Mouse (Mus musculus) limb, embryonic 10.5 days (tissue): ENCODE measurements around the gene Rnf208. TPM values are rescaled to one million over a fixed set of nuclear protein-coding genes. Genes with fewer than 3 reads are reported as not detected.

Source experiments
- DNase-seq: peaks from one replicate; pipeline ENCODE4 v3.0.0-alpha.2; 2017; ENCODE audit warnings: low spot score
- H3K27ac ChIP-seq: fragments of 300-500 bp; sonication (generic); 2 replicates; pipeline ENCODE4 v1.5.1; 2016; ENCODE audit warnings: mild to moderate bottlenecking
- H3K27me3 ChIP-seq: fragments of 300-500 bp; sonication (generic); 2 replicates; pipeline ENCODE4 v1.6.1; 2016; ENCODE audit warnings: low read depth, mild to moderate bottlenecking; ENCODE audit not compliant: poor library complexity, severe bottlenecking
- H3K36me3 ChIP-seq: fragments of 300-500 bp; sonication (generic); 2 replicates; pipeline ENCODE4 v1.6.1; 2016; ENCODE audit warnings: mild to moderate bottlenecking, moderate library complexity
- H3K4me1 ChIP-seq: fragments of 300-500 bp; sonication (generic); 2 replicates; pipeline ENCODE4 v1.6.1; 2016
- H3K4me3 ChIP-seq: fragments of 300-500 bp; sonication (generic); 2 replicates; pipeline ENCODE4 v1.5.1; 2016; ENCODE audit warnings: mild to moderate bottlenecking, moderate library complexity
- H3K9me3 ChIP-seq: fragments of 300-500 bp; sonication (generic); replicated peaks from 2 replicates; pipeline ENCODE4 v1.6.1; 2016; ENCODE audit warnings: mild to moderate bottlenecking
- whole genome bisulfite sequencing: fragments of 180-500 bp; shearing (Covaris S2); methylation state at CpG from one replicate; pipeline ENCODE4 v1.1.7; 2016; 5-methylcytosine and 5-hydroxymethylcytosine counted together
- polyA plus RNA-seq: library from polyadenylated mRNA; unstranded; fragments of >200 nt; fragmentation: Nextera tagmentation; extraction: Ambion mirVana; gene quantifications from 2 replicates; pipeline ENCODE4 v1.2.1, GENCODE M21; 2016

The Rnf208 gene
- polyA plus RNA-seq, 1 experiment from 2014 or later: 5.7 TPM

GRCm38 (mm10) chr2:25262795-25263622, 21.0 kb downstream of the Rnf208 start:
- peak; percentile 58 for DNase-seq
- Histone ChIP-seq H3K4me1 (peaks cover 41% of the 10 kb centered on the region), H3K27ac (peak overlapping the region; percentile 80), H3K9me3 (no peaks in the 10 kb centered on the region), H3K36me3 (peaks cover 1% of the 10 kb centered on the region), H3K4me3 (peak overlapping the region; percentile 85), H3K27me3 (peaks cover 29% of the 10 kb centered on the region)
- under 1% methylated on average over 82 of the region's 82 CpGs for WGBS

- Histone ChIP-seq H3K36me3 (peaks cover 8% of the 10 kb centered on the region), H3K4me1 (peaks cover 41% of the 10 kb centered on the region), H3K4me3 (peak overlapping the region; percentile 85), H3K9me3 (no peaks in the 10 kb centered on the region), H3K27me3 (peaks cover 29% of the 10 kb centered on the region), H3K27ac (no peak overlapping the region; the same call in 1 of the 2 replicates)
- 21% methylated on average over 12 of the region's 12 CpGs for WGBS
- no peak for DNase-seq
These were observed 21.7 kb downstream of the Rnf208 start for GRCm38 (mm10) chr2:25263623-25264285.

GRCm38 (mm10) chr2:25264286-25264660, 22.2 kb downstream of the Rnf208 start:
- WGBS: 69% methylated on average over 5 of the region's 5 CpGs
- H3K4me1 ChIP-seq: peaks cover 41% of the 10 kb centered on the region
- no peak for DNase-seq
- H3K4me3 ChIP-seq: peak overlapping the region; percentile 85
- no peaks in the 10 kb centered on the region for H3K9me3 ChIP-seq
- H3K27ac ChIP-seq: no peak overlapping the region
- peaks cover 29% of the 10 kb centered on the region for H3K27me3 ChIP-seq
- H3K36me3 ChIP-seq: peaks cover 14% of the 10 kb centered on the region

GRCm38 (mm10) chr2:25264851-25265250, 22.8 kb downstream of the Rnf208 start:
- Histone ChIP-seq H3K9me3 (no peaks in the 10 kb centered on the region), H3K4me3 (no peak overlapping the region), H3K36me3 (peaks cover 19% of the 10 kb centered on the region), H3K4me1 (peaks cover 41% of the 10 kb centered on the region), H3K27ac (no peak overlapping the region), H3K27me3 (peaks cover 29% of the 10 kb centered on the region)
- 78% methylated on average over 3 of the region's 3 CpGs for WGBS
- no peak for DNase-seq

- H3K4me1 ChIP-seq: peaks cover 46% of the 10 kb centered on the region
- 67% methylated on average over 6 of the region's 6 CpGs for WGBS
- no peaks in the 10 kb centered on the region for H3K9me3 ChIP-seq
- no peak overlapping the region for H3K27ac ChIP-seq
- DNase-seq: no peak
- H3K27me3 ChIP-seq: peaks cover 29% of the 10 kb centered on the region
- H3K36me3 ChIP-seq: peaks cover 32% of the 10 kb centered on the region
- no peak overlapping the region for H3K4me3 ChIP-seq
These were observed 24.0 kb downstream of the Rnf208 start for GRCm38 (mm10) chr2:25265897-25266656.

- no peaks in the 10 kb centered on the region for H3K9me3 ChIP-seq
- peaks cover 34% of the 10 kb centered on the region for H3K36me3 ChIP-seq
- no peak for DNase-seq
- peaks cover 29% of the 10 kb centered on the region for H3K27me3 ChIP-seq
- peaks cover 52% of the 10 kb centered on the region for H3K4me1 ChIP-seq
- H3K27ac ChIP-seq: no peak overlapping the region
- no peak overlapping the region for H3K4me3 ChIP-seq
- WGBS: 62% methylated on average over 2 of the region's 2 CpGs
These were observed 24.7 kb downstream of the Rnf208 start for GRCm38 (mm10) chr2:25266720-25267119.

GRCm38 (mm10) chr2:25267241-25267640, 25.2 kb downstream of the Rnf208 start:
- no peaks in the 10 kb centered on the region for H3K9me3 ChIP-seq
- H3K27ac ChIP-seq: no peak overlapping the region
- peaks cover 29% of the 10 kb centered on the region for H3K27me3 ChIP-seq
- DNase-seq: no peak
- peaks cover 48% of the 10 kb centered on the region for H3K4me1 ChIP-seq
- peaks cover 34% of the 10 kb centered on the region for H3K36me3 ChIP-seq
- no peak overlapping the region for H3K4me3 ChIP-seq

GRCm38 (mm10) chr2:25267746-25268309, 25.8 kb downstream of the Rnf208 start:
- peaks cover 29% of the 10 kb centered on the region for H3K27me3 ChIP-seq
- H3K36me3 ChIP-seq: peaks cover 34% of the 10 kb centered on the region
- peaks cover 48% of the 10 kb centered on the region for H3K4me1 ChIP-seq
- no peak overlapping the region for H3K4me3 ChIP-seq
- no peak for DNase-seq
- H3K27ac ChIP-seq: no peak overlapping the region
- H3K9me3 ChIP-seq: no peaks in the 10 kb centered on the region
- 73% methylated on average over 4 of the region's 4 CpGs for WGBS

- Histone ChIP-seq H3K4me1 (peaks cover 26% of the 10 kb centered on the region), H3K27ac (peak within 1 kb of the TSS; percentile 87), H3K27me3 (no peaks in the 10 kb centered on the region), H3K9me3 (no peaks in the 10 kb centered on the region), H3K4me3 (peak within 1 kb of the TSS; percentile 94), H3K36me3 (peaks cover 75% of the 10 kb centered on the region)
- WGBS: under 1% methylated on average over 55 of the region's 55 CpGs
- peak; percentile 100 for DNase-seq
These were observed 29.9 kb downstream of the Rnf208 start, which contains the start of the genes Ssna1 and Anapc2 for GRCm38 (mm10) chr2:25271827-25272511. Gene Ssna1, minus strand, starts transcription at chr2:25272438. Gene Anapc2, plus strand, starts transcription at chr2:25272478.

GRCm38 (mm10) chr2:25272515-25272914, 30.5 kb downstream of the Rnf208 start:
- peak overlapping the region; percentile 87 for H3K27ac ChIP-seq
- peak overlapping the region; percentile 94 for H3K4me3 ChIP-seq
- DNase-seq: no peak
- H3K27me3 ChIP-seq: no peaks in the 10 kb centered on the region
- no peaks in the 10 kb centered on the region for H3K9me3 ChIP-seq
- peaks cover 26% of the 10 kb centered on the region for H3K4me1 ChIP-seq
- peaks cover 80% of the 10 kb centered on the region for H3K36me3 ChIP-seq
- under 1% methylated on average over 29 of the region's 29 CpGs for WGBS

GRCm38 (mm10) chr2:25273010-25273409, 31.0 kb downstream of the Rnf208 start:
- whole genome bisulfite sequencing: 39% methylated on average over 16 of the region's 16 CpGs
- Histone ChIP-seq H3K4me3 (peak overlapping the region; percentile 94), H3K36me3 (peaks cover 84% of the 10 kb centered on the region), H3K27ac (peak overlapping the region; percentile 87), H3K4me1 (peaks cover 26% of the 10 kb centered on the region), H3K9me3 (no peaks in the 10 kb centered on the region), H3K27me3 (no peaks in the 10 kb centered on the region)
- peak; percentile 32 for DNase-seq
